Mouse (Mus musculus) gastrocnemius, adult 18-20 months (tissue): ENCODE measurements around the gene Rps21. TPM values are rescaled to one million over a fixed set of nuclear protein-coding genes. Genes with fewer than 3 reads are reported as not detected.

Source experiments
- DNase-seq: peaks from one replicate; pipeline ENCODE4 v3.0.0; 2021; ENCODE audit warnings: low spot score
- microRNA-seq: library from miRNA; unstranded; fragments of <30 nt; microRNA quantifications from one replicate; pipeline ENCODE4 v1.2.0, GENCODE M21; 2021
- total RNA-seq, 2 experiments: library from RNA; stranded (reverse); gene quantifications; 2 replicates each; pipeline ENCODE4 v1.2.3; 2021

Gene Rps21
- total RNA-seq, 2 experiments from 2014 or later: 355 to 460 TPM

DNA sequence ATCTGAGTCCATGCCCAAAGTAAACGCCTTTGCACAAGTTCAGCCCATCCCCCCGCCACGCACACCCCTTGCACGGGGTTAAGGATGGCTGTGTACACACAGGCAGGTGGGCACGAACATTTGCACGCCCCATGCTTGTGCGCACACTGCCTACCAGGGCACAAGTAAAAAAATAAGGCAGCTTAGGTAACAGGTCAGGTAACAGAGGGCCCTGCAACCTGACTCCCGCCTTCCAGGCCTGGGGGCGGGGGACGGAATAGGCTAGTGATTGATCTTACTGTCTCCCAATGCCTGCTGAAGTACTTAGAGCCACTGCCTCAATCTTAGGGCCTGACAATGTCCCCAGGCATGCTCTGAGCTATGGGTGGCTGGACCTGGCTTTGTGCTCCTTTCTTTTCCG lies 31.8 kb downstream of the Rps21 start:
- DNase-seq: no peak

DNA sequence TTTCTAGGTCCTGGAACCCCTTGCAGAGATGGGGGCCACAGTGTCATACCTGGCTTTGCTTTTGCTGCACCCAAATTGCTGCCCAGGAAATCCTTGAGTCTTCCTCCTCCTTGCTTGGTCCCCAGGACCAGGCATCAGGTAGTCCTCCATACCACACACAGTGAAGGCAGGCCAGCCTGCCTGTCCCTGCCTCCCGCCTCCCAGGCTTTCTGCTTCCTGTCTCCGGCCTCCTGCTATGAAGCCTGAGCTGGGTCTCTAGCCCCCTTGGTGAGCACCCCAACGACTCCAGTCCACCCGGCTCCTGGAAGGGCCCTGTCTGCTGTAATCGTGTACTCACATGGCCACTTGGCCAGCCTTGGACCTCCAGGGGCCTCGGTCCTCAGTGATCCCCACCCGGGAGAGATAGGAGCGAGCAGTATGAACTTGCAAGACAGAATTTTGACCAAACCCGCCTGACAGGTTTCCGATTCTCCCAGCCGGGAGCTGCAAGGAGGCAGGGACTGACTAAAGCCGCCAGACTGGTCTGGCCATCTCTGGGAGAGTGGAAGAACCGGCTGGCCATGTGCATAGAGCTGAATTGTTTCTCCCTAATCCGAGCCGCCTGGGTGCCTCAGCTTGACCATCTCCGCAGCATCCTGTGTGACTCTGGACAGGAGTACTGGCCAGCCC lies 32.4 kb downstream of the Rps21 start, which contains the start of gene Rbbp8nl:
Gene Rbbp8nl, minus strand, starts transcription at position 440 of the 669 bp plus-strand sequence.
- no peak for DNase-seq

- DNase-seq: no peak
Measured at GRCm38 (mm10) chr2:180290503-180290902, 33.3 kb downstream of the Rps21 start.

DNA sequence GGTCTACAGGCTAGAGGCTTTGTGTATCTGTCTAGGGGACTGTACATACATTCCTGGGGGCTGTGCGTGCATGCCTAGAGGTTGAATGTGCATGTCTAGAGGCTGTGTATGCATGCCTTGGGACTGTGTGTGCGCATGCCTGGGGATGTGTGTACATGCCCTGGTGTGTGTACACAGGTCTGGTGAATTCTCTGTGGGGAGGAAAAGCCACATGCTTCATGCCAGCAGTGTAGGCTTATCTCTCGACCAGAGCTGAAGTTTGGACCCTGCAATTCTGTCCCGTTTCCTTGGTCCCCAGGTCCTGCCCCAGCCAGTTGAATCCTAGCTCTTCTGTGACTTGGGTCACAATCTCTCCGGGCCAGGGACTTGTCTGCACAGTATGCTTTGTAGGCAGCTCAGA lies 34.4 kb downstream of the Rps21 start:
- DNase-seq: no peak

- DNase-seq: peak; percentile 71
Measured at GRCm38 (mm10) chr2:180292026-180292425, 34.8 kb downstream of the Rps21 start.

DNA sequence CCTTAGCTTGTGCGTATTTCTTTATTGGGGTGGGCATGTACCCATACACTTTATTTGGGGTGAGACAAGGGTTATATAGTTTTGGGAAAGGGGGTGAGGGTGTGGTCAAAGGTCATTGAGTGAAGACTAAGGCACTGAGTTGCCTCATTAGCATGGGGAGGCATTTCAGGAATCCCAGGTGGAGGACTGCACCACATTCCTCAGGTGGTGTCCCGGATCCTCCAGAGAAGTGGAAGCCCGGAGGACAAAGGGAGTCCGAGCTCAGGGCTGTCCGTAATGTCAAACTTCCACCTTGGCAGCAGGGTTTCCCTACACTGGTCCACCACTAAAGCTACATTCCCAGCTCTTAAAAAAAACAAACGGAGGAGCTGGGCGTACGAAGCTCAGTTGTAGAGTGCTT lies 35.7 kb downstream of the Rps21 start:
- DNase-seq: no peak

DNA sequence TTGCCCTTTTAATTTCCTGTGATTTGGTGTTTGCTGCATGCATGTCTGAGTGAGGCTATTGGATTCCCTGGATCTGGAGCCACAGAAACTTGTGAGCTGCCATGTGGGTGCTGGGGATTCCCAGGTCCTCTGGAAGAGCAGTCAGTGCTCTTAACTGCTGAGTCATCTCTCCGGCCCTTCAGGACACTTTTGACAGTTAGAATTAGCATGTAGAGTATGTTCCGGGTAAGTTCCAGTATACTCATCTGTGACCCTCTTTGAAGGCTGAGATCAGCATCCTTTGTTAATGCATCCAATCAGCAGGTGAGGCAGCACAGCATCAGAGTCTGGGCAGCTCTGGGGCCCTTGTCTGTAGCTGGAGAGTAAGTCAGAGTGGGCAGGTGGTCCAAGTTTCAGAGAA lies 43.1 kb downstream of the Rps21 start:
- DNase-seq: no peak

- DNase-seq: no peak
Measured at GRCm38 (mm10) chr2:180300771-180301170, 43.6 kb downstream of the Rps21 start.

DNA sequence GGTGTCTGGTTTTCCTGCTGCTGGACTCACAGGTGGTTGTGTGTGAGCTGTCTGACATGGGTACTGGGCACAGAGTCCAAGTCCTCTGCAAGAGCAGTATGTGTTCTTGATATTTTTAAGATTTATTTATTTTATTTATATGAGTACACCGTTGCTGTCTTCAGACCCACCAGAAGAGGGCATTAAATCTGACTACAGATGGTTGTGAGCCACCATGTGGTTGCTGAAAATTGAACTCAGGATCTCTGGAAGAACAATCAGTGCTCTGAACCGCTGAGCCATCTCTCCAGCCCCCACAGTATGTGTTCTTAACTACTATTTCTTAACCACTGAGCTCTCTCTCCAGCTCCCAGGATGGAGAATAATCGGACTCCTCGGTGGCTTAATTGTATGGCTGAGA lies 45.0 kb downstream of the Rps21 start:
- DNase-seq: no peak

DNA sequence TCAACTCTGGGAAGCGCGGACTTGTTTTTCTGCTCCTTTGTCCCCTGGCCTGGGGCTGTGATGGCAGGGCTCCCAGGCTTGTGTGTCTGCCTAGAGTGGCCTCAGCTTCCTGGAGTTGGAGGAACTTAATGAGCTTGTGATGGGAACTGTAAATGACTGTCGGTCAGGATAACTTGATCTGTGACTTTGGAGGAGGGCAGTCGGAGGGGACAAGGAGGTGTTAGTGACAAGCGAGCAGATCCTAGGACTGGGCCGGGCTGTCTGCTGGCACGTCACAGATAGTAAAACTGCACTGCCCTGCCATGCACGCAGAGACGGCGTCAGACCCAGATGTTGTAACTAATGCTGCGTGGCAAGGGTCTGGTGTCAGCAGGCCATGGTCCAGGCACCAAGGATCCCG lies 46.3 kb downstream of the Rps21 start:
- DNase-seq: peak; percentile 20

DNA sequence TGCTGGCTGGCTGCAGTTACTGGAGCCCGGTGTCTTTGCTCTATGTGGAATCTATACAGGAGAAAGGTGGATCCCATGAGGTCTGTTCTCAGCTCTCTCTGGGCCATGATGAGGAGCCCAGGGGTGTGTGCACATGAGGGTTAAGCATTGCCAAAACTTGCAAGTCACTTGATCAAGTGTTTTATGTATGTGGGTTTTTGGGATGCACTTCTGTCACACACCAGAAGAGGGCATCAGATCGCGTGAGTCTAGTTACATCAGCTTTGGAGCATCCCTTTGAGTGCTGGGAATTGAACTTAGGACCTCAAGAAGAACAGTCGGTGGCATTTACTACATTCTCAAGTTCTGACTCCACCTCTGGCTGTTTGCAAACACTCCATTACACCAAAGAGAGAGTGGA lies 47.4 kb downstream of the Rps21 start:
- DNase-seq: no peak

DNA sequence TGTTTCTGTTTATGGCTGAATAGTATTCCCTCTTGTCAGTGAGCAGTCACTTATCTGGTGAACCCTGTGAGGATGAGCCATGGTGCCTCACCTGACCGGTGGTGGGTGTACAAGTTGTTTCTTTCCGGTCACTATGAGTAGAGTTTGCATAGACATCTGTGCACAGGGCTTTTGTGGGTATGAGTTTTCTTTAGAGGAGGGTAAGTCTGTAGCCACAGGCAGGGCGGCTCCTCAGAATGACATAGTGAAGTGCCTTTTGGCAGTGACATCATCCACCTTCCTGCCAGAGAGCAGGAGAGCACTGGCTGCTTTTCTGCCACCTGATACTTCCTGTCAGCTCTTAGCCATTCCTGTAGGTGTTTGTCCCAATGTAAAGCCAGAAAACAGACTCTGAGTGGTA lies 48.3 kb downstream of the Rps21 start:
- peak; percentile 40 for DNase-seq

DNA sequence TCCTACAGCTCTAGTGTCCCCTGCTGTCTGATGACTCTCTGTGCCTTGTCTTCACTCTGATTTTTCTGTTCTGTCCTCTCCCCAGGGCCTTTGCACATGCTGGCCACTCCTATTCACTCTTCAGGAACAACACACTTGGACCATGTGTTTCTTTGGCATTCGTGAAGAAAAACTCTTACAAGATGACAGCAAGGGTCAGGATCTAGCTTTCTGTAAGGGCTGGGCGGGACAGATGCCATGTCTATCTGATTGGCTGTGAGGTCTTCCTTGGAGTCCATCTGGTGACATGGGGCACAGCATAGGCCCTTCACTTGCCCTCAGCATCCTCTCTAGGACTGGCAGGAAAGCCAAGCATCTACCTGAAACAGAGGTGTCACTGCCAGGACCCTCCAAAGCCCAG lies 48.8 kb downstream of the Rps21 start:
- no peak for DNase-seq

DNA sequence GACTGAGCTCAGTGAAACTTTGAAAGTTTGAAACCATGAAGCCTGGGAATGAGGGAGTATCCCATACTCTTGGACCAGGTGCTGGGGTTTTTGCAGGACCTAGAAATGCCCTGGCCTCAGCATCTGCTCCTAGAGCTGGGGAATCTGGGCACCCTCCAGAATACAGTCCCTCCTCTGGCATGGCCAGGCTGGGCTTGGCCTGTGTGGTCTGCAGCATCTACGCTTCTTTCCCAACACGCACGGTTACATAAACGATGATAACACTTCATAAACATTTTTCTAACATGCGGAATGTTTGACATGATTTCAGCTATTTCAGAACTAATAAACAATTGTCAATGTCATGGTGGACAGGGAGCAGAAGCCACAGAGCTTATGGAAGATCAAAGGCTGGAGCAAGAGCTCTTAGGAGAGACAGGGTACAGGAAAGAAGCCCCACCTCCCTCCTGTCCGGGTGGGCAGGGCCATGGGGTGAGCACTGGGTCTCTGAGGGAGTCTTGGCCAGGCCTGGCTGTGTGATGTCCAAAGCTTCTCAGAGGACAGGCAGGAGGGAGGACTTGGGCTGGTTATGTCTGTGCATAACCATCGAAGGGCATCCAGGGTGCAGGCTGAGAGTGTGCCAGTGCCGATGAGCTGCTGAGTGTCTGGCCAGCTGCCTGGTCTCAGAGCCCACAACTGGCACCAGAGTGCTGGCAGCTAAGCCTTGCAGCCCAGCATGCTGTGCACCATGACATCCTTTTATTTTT lies 49.4 kb downstream of the Rps21 start:
- DNase-seq: peak; percentile 75

GRCm38 (mm10) chr2:180307680-180308079 lies 50.5 kb downstream of the Rps21 start:
- DNase-seq: no peak

Small RNA genes lying within 50 kb of the gene (microRNA-seq; reads per million reads assigned to microRNA genes)
- gene Mir3091: not detected

Other genes with a start within 250 kb of the Rps21 start
- 10 to 100 TPM; 44.0 to 47.6 TPM for gene Lsm14b, start 232.4 kb upstream of the Rps21 start, total RNA-seq
- gene Psma7, start 214.9 kb upstream of the Rps21 start, total RNA-seq: 100 to 1,000 TPM; 147 to 149 TPM
- 1 to 10 TPM; 1.8 to 2.0 TPM for gene Ss18l1, start 214.9 kb upstream of the Rps21 start, total RNA-seq
- 10 to 100 TPM; 15.0 to 15.3 TPM for gene Mtg2, start 186.8 kb upstream of the Rps21 start, total RNA-seq
- not detected for gene Hrh3, start 152.9 kb upstream of the Rps21 start, total RNA-seq
- gene Osbpl2, start 138.1 kb upstream of the Rps21 start, total RNA-seq: 10 to 100 TPM; 16.9 to 18.8 TPM
- 100 to 1,000 TPM; 114 to 119 TPM for gene Adrm1, start 85.9 kb upstream of the Rps21 start, total RNA-seq
- gene Lama5, start 31.5 kb upstream of the Rps21 start, total RNA-seq: 10 to 100 TPM in 1 of 2 experiments, 1 to 10 TPM in 1; 9.6 to 10.6 TPM
- 1 to 10 TPM; 8.2 to 9.1 TPM for gene Cables2, start 16.1 kb downstream of the Rps21 start, total RNA-seq
- not detected for gene Rbbp8nl, start 32.5 kb downstream of the Rps21 start, total RNA-seq
- gene Gata5, start 77.3 kb downstream of the Rps21 start, total RNA-seq: not detected
- gene Slco4a1, start 198.9 kb downstream of the Rps21 start, total RNA-seq: not detected
- gene Ntsr1, start 242.6 kb downstream of the Rps21 start, total RNA-seq: not detected